ENCODE assay signal across 15 mouse cellular contexts in the genomic region with DNA sequence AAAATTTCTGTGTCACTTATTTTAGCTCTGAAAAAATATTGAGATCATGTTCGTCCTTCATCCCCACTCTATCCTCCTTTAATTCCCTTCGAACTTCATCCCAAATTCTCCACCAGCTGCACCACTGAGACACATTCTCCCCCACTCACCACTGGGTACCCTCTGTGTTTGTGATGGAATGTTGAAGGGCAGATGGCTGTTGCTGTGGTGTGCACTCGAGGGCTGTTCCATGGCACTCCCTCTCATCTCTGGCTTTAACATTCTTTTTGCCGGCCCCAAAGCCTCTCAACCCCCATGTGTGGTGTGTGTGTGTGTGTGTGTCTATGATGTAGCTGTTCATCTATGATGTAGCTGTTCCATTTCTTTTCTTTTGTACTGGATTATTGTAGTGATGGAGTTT. TPM values are rescaled to one million over a fixed set of nuclear protein-coding genes. Genes with fewer than 3 reads are reported as not detected.
DNase-seq lines count a peak whose midpoint lies in the region; ATAC-seq and TF ChIP-seq lines count a peak whose summit lies in the region.
"Had no signal": no experiment of that assay in that cellular context is flagged by ENCODE, and none has a peak within 500 bp of the region (broad histone marks: within the 10 kb centered on the region; RNA-seq: fewer than 3 reads in every experiment).

No protein-coding gene starts in this region.

- intact Hi-C loops in heart, postnatal 14 days (cut with DNase I), result no loop called here

- H3K9me3 ChIP-seq in heart, postnatal 0 days (replicated peaks; ENCODE audit: control insufficient read depth, low read length), result no peaks in the 10 kb centered on the region
- no peaks in the 10 kb centered on the region for H3K9me3 ChIP-seq in lung, embryonic 14.5 days (ENCODE audit: low read depth, low read length)
- no peaks in the 10 kb centered on the region for H3K9me3 ChIP-seq in G1E (replicated peaks)
- H3K9me3 ChIP-seq in embryonic facial prominence, embryonic 14.5 days (ENCODE audit: control insufficient read depth, low read length), result no peaks in the 10 kb centered on the region

- peak overlapping the region; percentile 15; the same call in 1 of the 2 replicates for H3K4me2 ChIP-seq in heart, postnatal 0 days (ENCODE audit: low read depth, low read length)
- peak overlapping the region; percentile 18; the same call in 1 of the 2 replicates for H3K4me2 ChIP-seq in lung, embryonic 14.5 days
- peak overlapping the region; percentile 72; the same call in 1 of the 2 replicates for H3K4me2 ChIP-seq in embryonic facial prominence, embryonic 14.5 days (ENCODE audit: low read depth, low read length)

- ATAC-seq in heart, postnatal 0 days (ENCODE audit: insufficient read depth, low read depth), result no peak
- no peak for ATAC-seq in lung, embryonic 14.5 days (ENCODE audit: insufficient read depth)
- no peak for ATAC-seq in G1E (ENCODE audit: extremely low read depth, insufficient number of reproducible peaks, low FRiP score, poor library complexity, severe bottlenecking)
- no peak for ATAC-seq in embryonic facial prominence, embryonic 14.5 days (ENCODE audit: low read depth)
- ATAC-seq: forebrain, embryonic 16.5 days had no signal

- no peak for TF ChIP-seq EP300 in heart, postnatal 0 days (IDR thresholded peaks at IDR 0.05; ENCODE audit: low read depth)

- H3K4me1 ChIP-seq in heart, postnatal 0 days (ENCODE audit: control insufficient read depth, insufficient read depth), result peaks cover 17% of the 10 kb centered on the region
- no peaks in the 10 kb centered on the region for H3K4me1 ChIP-seq in lung, embryonic 14.5 days (ENCODE audit: insufficient read depth)
- peaks cover 2% of the 10 kb centered on the region; the same call in 1 of the 2 replicates for H3K4me1 ChIP-seq in lung, adult 2 months (ENCODE audit: control insufficient read depth, insufficient read depth, low read length)
- H3K4me1 ChIP-seq in G1E (ENCODE audit: insufficient read depth, low read depth, low read length), result peaks cover 22% of the 10 kb centered on the region
- peaks cover 13% of the 10 kb centered on the region for H3K4me1 ChIP-seq in embryonic facial prominence, embryonic 14.5 days (ENCODE audit: control insufficient read depth, insufficient read depth, low read length)

- H3K4me3 ChIP-seq in heart, postnatal 0 days (ENCODE audit: low read depth, low read length), result peak overlapping the region; percentile 93; the same call in 1 of the 2 replicates
- no peak overlapping the region for H3K4me3 ChIP-seq in lung, embryonic 14.5 days (ENCODE audit: low read depth, low read length)
- no peak overlapping the region for H3K4me3 ChIP-seq in lung, adult 2 months (replicated peaks; ENCODE audit: extremely low read depth, low read depth, low read length)
- H3K4me3 ChIP-seq in G1E (ENCODE audit: low read depth, low read length), result peak overlapping the region; percentile 34; the same call in 1 of the 2 replicates
- no peak overlapping the region for H3K4me3 ChIP-seq in embryonic facial prominence, embryonic 14.5 days (ENCODE audit: low read depth, low read length)

- no peaks in the 10 kb centered on the region for H3K27me3 ChIP-seq in heart, postnatal 0 days (ENCODE audit: control insufficient read depth, insufficient read depth, low read length)
- no peaks in the 10 kb centered on the region for H3K27me3 ChIP-seq in lung, embryonic 14.5 days (ENCODE audit: insufficient read depth, low read length)
- no peaks in the 10 kb centered on the region for H3K27me3 ChIP-seq in G1E (ENCODE audit: insufficient read depth, low read length)
- no peaks in the 10 kb centered on the region for H3K27me3 ChIP-seq in embryonic facial prominence, embryonic 14.5 days (replicated peaks; ENCODE audit: control insufficient read depth, insufficient read depth, low read length)

- H3K9ac ChIP-seq in heart, postnatal 0 days (replicated peaks; ENCODE audit: low read depth, low read length), result no peak overlapping the region
- no peak overlapping the region for H3K9ac ChIP-seq in lung, embryonic 14.5 days
- H3K9ac ChIP-seq in embryonic facial prominence, embryonic 14.5 days (ENCODE audit: low read depth, low read length), result peak overlapping the region; percentile 15; the same call in 1 of the 2 replicates

- no peak for TF ChIP-seq CTCF in heart, postnatal 0 days (IDR thresholded peaks at IDR 0.05; ENCODE audit: low read depth)
- TF ChIP-seq CTCF in lung, embryonic 14.5 days (IDR thresholded peaks at IDR 0.05; ENCODE audit: low read depth), result no peak
- TF ChIP-seq CTCF in lung, adult 2 months (IDR thresholded peaks at IDR 0.05; ENCODE audit: insufficient read depth, low read length), result no peak
- no peak for TF ChIP-seq CTCF in G1E (IDR thresholded peaks at IDR 0.05; ENCODE audit: low read depth, low read length)

- H3K36me3 ChIP-seq in heart, postnatal 0 days (replicated peaks; ENCODE audit: control insufficient read depth, insufficient read depth, low read length), result no peaks in the 10 kb centered on the region
- H3K36me3 ChIP-seq in lung, embryonic 14.5 days (ENCODE audit: insufficient read depth), result no peaks in the 10 kb centered on the region
- peaks cover 8% of the 10 kb centered on the region for H3K36me3 ChIP-seq in G1E (replicated peaks)
- no peaks in the 10 kb centered on the region for H3K36me3 ChIP-seq in embryonic facial prominence, embryonic 14.5 days (ENCODE audit: control insufficient read depth, insufficient read depth, low read length)

- WGBS in heart, postnatal 0 days, result 57% methylated on average over 4 of the region's 4 CpGs
- 63% methylated on average over 4 of the region's 4 CpGs for WGBS in lung, embryonic 14.5 days
- 52% methylated on average over 4 of the region's 4 CpGs for WGBS in lung, adult 2 months
- WGBS in embryonic facial prominence, embryonic 14.5 days, result 61% methylated on average over 4 of the region's 4 CpGs

- no peak overlapping the region for H3K27ac ChIP-seq in heart, postnatal 0 days (ENCODE audit: low read depth)
- H3K27ac ChIP-seq in lung, embryonic 14.5 days (ENCODE audit: low read depth), result no peak overlapping the region
- H3K27ac ChIP-seq in embryonic facial prominence, embryonic 14.5 days (replicated peaks; ENCODE audit: low read depth, low read length), result no peak overlapping the region

- no peak for TF ChIP-seq POLR2A in lung, adult 2 months (IDR thresholded peaks at IDR 0.05; ENCODE audit: borderline replicate concordance, extremely low read depth, low read depth, low read length)

- no peak for DNase-seq in heart, postnatal 0 days (ENCODE audit: low spot score)
- no peak for DNase-seq in heart, postnatal 14 days
- no peak for DNase-seq in lung, embryonic 14.5 days
- DNase-seq in lung, adult 2 months, result no peak
- no peak for DNase-seq in G1E (ENCODE audit: low spot score)
- no peak for DNase-seq in embryonic facial prominence, embryonic 14.5 days (ENCODE audit: low spot score)
- no peak for DNase-seq in kidney, postnatal 4 days
- DNase-seq: cerebellum, adult 9-11 months; embryo, embryonic 11 days; heart, postnatal 10 days; kidney, adult 9 months; left cerebral cortex, postnatal 4 days; lung, adult 18-20 months; thymus, postnatal 14 days had no signal

RNA-seq across cellular contexts. Expression of gene Mnat1, which starts 1.7 kb away (rescaled TPM):
- total RNA-seq in heart, postnatal 0 days (2014; rRNA removed; ENCODE audit: low replicate concordance), result 11.1 and 28.2 TPM in 2 replicates
- polyA plus RNA-seq in heart, postnatal 0 days (2015; fragmentation: Nextera tagmentation; extraction: Ambion mirVana), result 19.6 and 20.7 TPM in 2 replicates
- total RNA-seq in heart, postnatal 14 days (2021), result 10 to 100 TPM; 19.3 to 20.0 TPM
- polyA plus RNA-seq in lung, embryonic 14.5 days (2014; fragmentation: Nextera tagmentation; extraction: Ambion mirVana), result 36.2 and 37.3 TPM in 2 replicates
- 3.5 and 6.4 TPM in 2 replicates for polyA plus RNA-seq in lung, adult 2 months (2012; rRNA removed)
- total RNA-seq in G1E (2014; fragmentation: Nextera tagmentation), result 34.0 and 37.0 TPM in 2 replicates
- total RNA-seq in G1E (2017), result 69.8 and 70.7 TPM in 2 replicates
- 4.8 and 5.1 TPM in 2 replicates for polyA plus RNA-seq in G1E (2012)
- 38.2 and 41.7 TPM in 2 replicates for polyA plus RNA-seq in embryonic facial prominence, embryonic 14.5 days (2014; fragmentation: Nextera tagmentation; extraction: Ambion mirVana)

RNA-seq across cellular contexts. Expression of gene Six4, which starts 12.0 kb away (rescaled TPM):
- 2.2 and 4.6 TPM in 2 replicates for total RNA-seq in heart, postnatal 0 days (2014; rRNA removed; ENCODE audit: low replicate concordance)
- polyA plus RNA-seq in heart, postnatal 0 days (2015; fragmentation: Nextera tagmentation; extraction: Ambion mirVana), result 0.44 and 0.52 TPM in 2 replicates
- total RNA-seq in heart, postnatal 14 days (2021), result 1 to 10 TPM; 2.2 to 2.8 TPM
- 3.4 and 3.8 TPM in 2 replicates for polyA plus RNA-seq in lung, embryonic 14.5 days (2014; fragmentation: Nextera tagmentation; extraction: Ambion mirVana)
- polyA plus RNA-seq in lung, adult 2 months (2012; rRNA removed), result 2.1 and 2.6 TPM in 2 replicates
- 10.0 and 11.3 TPM in 2 replicates for total RNA-seq in G1E (2014; fragmentation: Nextera tagmentation)
- total RNA-seq in G1E (2017), result 2.8 and 3.2 TPM in 2 replicates
- polyA plus RNA-seq in G1E (2012), result 0.58 and 0.73 TPM in 2 replicates
- 6.3 and 7.0 TPM in 2 replicates for polyA plus RNA-seq in embryonic facial prominence, embryonic 14.5 days (2014; fragmentation: Nextera tagmentation; extraction: Ambion mirVana)

Comparison
In these comparisons a context has a peak if more than half of its experiments do, and no peak if none do; other contexts are left out.
1. H3K4me2 ChIP-seq: peak in every context shown above with its lines; median percentile 72 in embryonic facial prominence, embryonic 14.5 days; 18 in lung, embryonic 14.5 days; 15 in heart, postnatal 0 days.
2. H3K4me3 ChIP-seq: peak in heart, postnatal 0 days (single experiment) and G1E (single experiment); none in lung, embryonic 14.5 days (single experiment), lung, adult 2 months (single experiment) and embryonic facial prominence, embryonic 14.5 days (single experiment).